Mouse (Mus musculus): Measurements from ENCODE around the gene Tmem104.

DNA sequence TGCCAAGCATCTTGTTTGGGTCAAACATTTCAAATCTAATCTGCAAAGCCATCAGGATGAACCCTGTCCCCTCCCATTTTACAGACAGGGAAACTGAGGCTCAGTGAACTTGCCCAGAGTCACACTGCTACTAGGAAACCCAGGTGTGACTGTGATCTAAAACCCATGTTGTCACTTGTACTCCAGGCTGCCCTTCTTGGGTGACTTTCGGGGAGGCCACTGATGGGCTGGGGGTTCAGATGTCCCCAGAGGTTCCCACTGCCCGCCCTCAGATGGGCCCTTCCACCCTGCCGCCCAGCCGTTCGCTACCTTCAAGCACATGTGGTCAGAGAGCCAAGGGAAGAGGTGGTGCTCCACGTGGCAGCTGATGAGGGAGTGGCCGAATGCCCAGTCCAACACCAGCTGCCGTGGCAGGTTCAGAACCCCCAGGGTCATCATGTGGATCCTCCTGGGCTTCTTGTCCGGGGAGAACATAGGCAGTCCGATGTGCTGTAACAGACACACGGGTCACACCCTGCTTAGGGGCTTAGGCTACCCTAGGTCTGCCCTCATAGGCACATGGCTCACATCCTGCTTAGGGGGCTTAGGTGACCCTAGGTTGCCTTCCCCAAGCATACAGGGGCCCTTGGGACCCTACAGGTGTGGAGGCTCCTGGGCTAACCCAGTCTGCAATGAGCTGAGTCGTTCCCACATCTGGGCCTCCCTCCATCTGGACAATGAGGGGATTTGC lies 96.8 kb downstream of the Tmem104 start:
- no peak for TF ChIP-seq CTCF (IDR thresholded peaks at IDR 0.05; ENCODE audit: borderline replicate concordance, control insufficient read depth, extremely low read depth, insufficient read depth, low read length, poor library complexity)
- no peak for TF ChIP-seq POLR2A (IDR thresholded peaks at IDR 0.05; ENCODE audit: control insufficient read depth, extremely low read depth, insufficient read depth, low read length, poor library complexity)

Measured in thymus, adult 2 months (tissue).